Mouse (Mus musculus) lung, postnatal 0 days (tissue): ENCODE data around the gene Med29. TPM values are rescaled to one million over a fixed set of nuclear protein-coding genes. Genes with fewer than 3 reads are reported as not detected.

Experiments used
- ATAC-seq: fragments of 200-750 bp; cut with Nextera tagmentation; 2 replicates; pipeline ENCODE4 v1.8.0; 2017; ENCODE audit warnings: moderate library complexity
- DNase-seq: peaks from one replicate; pipeline ENCODE4 v3.0.0-alpha.2; 2016; ENCODE audit warnings: low spot score
- H3K27ac ChIP-seq: fragments of 300-500 bp; sonication (generic); 2 replicates; pipeline ENCODE4 v1.5.1; 2014; ENCODE audit warnings: antibody characterized with exemption, mild to moderate bottlenecking, low read length, mixed read lengths
- H3K27me3 ChIP-seq: fragments of 300-500 bp; sonication (generic); replicated peaks from 2 replicates; pipeline ENCODE4 v1.6.1; 2014; ENCODE audit warnings: low read length, mixed read lengths; ENCODE audit not compliant: insufficient read depth
- H3K36me3 ChIP-seq: fragments of 300-500 bp; sonication (generic); 2 replicates; pipeline ENCODE4 v1.6.1; 2014; ENCODE audit warnings: low read length, mixed read lengths; ENCODE audit not compliant: insufficient read depth
- H3K4me1 ChIP-seq: fragments of 300-500 bp; sonication (generic); 2 replicates; pipeline ENCODE4 v1.6.1; 2014; ENCODE audit warnings: antibody characterized with exemption, low read depth, low read length, mixed read lengths; ENCODE audit not compliant: insufficient read depth
- H3K4me2 ChIP-seq: fragments of 300-500 bp; sonication (generic); replicated peaks from 2 replicates; pipeline ENCODE4 v1.6.1; 2014; ENCODE audit warnings: low read depth, mild to moderate bottlenecking, low read length, moderate library complexity, mixed read lengths
- H3K4me3 ChIP-seq: fragments of 300-500 bp; sonication (generic); 2 replicates; pipeline ENCODE4 v1.5.1; 2014; ENCODE audit warnings: low read depth, low read length
- H3K9ac ChIP-seq: fragments of 300-500 bp; sonication (generic); replicated peaks from 2 replicates; pipeline ENCODE4 v1.6.1; 2014; ENCODE audit warnings: low read depth, mild to moderate bottlenecking
- H3K9me3 ChIP-seq: fragments of 300-500 bp; sonication (generic); 2 replicates; pipeline ENCODE4 v1.6.1; 2016; ENCODE audit warnings: low read length, mixed read lengths
- CTCF ChIP-seq: IDR thresholded peaks from 2 replicates; pipeline ENCODE4 v1.5.1; 2016; ENCODE audit warnings: antibody characterized with exemption, mild to moderate bottlenecking
- EP300 ChIP-seq: IDR thresholded peaks from 2 replicates; pipeline ENCODE4 v1.6.1; 2016; ENCODE audit warnings: antibody characterized with exemption, mild to moderate bottlenecking, control low read depth
- WGBS: fragments of 180-500 bp; shearing (Covaris S2); extraction: QIAGEN DNeasy Blood & Tissue Kit; methylation state at CpG from one replicate; pipeline ENCODE4 v1.1.7; 2014; 5-methylcytosine and 5-hydroxymethylcytosine counted together
- polyA plus RNA-seq: library from polyadenylated mRNA; unstranded; fragments of >200 nt; fragmentation: Nextera tagmentation; extraction: Ambion mirVana; gene quantifications from 2 replicates; pipeline ENCODE4 v1.2.1, GENCODE M21; 2015

Gene Med29
- polyA plus RNA-seq, 1 experiment from 2014 or later = 30.2 TPM

DNA sequence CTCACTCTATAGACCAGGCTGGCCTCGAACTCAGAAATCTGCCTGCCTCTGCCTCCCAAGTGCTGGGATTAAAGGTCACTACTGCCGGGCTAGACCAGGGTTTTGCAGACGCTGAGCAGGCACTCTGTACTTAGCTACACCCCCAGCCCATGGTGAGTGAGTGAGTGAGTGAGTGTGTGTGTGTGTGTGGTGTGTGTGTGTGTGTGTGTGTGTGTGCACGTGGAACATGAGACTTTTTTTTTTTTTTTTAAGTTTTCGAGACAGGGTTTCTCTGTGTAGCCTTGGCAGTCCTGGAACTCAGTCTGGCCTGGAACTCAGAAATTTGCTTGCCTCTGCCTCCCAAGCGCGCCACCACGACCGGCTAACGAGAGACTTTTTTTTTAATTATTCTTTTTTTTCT, 17.9 kb downstream of the Med29 start:
- Histone ChIP-seq H3K4me3 (no peak overlapping the region; the same call in 1 of the 2 replicates), H3K36me3 (peaks cover 7% of the 10 kb centered on the region; the same call in 1 of the 2 replicates), H3K4me1 (peaks cover 20% of the 10 kb centered on the region; the same call in 1 of the 2 replicates), H3K27me3 (no peaks in the 10 kb centered on the region), H3K9me3 (no peaks in the 10 kb centered on the region), H3K9ac (no peak overlapping the region), H3K4me2 (peak overlapping the region; percentile 94), H3K27ac (peak overlapping the region; percentile 99)
- WGBS = 60% methylated on average over 9 of the region's 10 CpGs
- TF ChIP-seq CTCF (no peak), EP300 (no peak)
- DNase-seq = no peak
- no peak for ATAC-seq

DNA sequence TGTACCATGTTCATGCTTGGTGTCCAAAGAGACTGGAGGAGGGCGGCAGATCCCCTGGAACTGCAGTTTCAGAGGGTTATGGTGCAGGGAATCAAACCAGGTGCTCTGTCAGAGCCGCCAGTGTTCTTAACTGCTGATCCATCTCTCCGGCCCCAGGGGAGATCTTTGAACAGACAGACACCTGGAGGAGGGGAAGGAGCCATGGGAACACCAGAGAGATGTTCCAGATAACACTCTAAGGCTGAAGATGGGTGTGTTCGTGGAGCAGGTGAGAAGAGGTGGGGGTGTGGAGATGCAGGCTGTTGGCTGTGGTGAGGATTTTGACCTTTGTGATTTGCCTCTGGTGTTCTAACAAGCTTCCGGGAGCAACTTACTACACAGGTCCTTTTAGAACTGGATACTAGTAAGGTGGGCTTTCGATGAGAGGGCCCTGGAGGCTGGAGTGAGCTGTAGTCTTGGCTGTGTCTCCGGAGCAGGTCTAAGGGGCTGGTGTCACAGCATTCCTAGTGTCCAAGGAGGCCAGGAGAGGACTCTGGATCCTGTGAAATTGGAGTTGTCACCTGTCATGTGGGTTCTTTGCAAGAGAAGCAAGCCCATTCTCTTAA, 18.5 kb downstream of the Med29 start:
- 77% methylated on average over 7 of the region's 7 CpGs for WGBS
- Histone ChIP-seq H3K4me2 (no peak overlapping the region), H3K36me3 (peaks cover 7% of the 10 kb centered on the region; the same call in 1 of the 2 replicates), H3K27ac (peak overlapping the region; percentile 99; the same call in 1 of the 2 replicates), H3K4me3 (no peak overlapping the region), H3K27me3 (no peaks in the 10 kb centered on the region), H3K9ac (no peak overlapping the region), H3K4me1 (peaks cover 17% of the 10 kb centered on the region; the same call in 1 of the 2 replicates), H3K9me3 (no peaks in the 10 kb centered on the region)
- no peak for TF ChIP-seq CTCF
- no peak for TF ChIP-seq EP300
- DNase-seq (peak; percentile 26), ATAC-seq (no peak)

DNA sequence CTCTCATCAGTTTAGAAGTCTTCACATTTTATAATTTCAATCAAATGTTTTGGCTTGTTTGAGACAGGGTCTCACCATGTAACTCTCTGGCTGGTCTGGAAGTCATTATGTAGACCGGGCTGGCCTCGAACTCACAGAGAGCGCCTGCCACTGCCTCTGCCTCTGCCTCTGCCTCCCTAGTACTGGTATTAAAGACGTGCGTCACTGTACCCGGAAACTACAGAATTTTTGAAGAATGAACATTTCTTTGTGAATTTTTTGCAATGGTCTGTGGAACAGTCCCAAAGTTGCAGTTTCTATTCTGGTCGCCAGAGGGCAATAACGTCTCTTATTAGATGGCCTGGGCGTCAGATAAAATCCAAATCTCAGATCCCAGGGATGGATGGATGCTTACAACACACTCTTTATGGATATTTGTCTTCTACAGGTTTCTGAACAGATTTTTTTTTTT, 19.4 kb downstream of the Med29 start:
- peaks cover 17% of the 10 kb centered on the region; the same call in 1 of the 2 replicates for H3K4me1 ChIP-seq
- peak overlapping the region; percentile 95 for H3K27ac ChIP-seq
- H3K4me2 ChIP-seq = no peak overlapping the region; the same call in 1 of the 2 replicates
- peaks cover 8% of the 10 kb centered on the region; the same call in 1 of the 2 replicates for H3K36me3 ChIP-seq
- ATAC-seq (peak; percentile 9), DNase-seq (peak; percentile 96)
- H3K4me3 ChIP-seq = peak overlapping the region; percentile 83
- no peaks in the 10 kb centered on the region for H3K27me3 ChIP-seq
- no peak overlapping the region for H3K9ac ChIP-seq
- TF ChIP-seq EP300 (peak; percentile 30), CTCF (peak; percentile 84)
- H3K9me3 ChIP-seq = no peaks in the 10 kb centered on the region
- WGBS = under 1% methylated on average over 9 of the region's 9 CpGs

DNA sequence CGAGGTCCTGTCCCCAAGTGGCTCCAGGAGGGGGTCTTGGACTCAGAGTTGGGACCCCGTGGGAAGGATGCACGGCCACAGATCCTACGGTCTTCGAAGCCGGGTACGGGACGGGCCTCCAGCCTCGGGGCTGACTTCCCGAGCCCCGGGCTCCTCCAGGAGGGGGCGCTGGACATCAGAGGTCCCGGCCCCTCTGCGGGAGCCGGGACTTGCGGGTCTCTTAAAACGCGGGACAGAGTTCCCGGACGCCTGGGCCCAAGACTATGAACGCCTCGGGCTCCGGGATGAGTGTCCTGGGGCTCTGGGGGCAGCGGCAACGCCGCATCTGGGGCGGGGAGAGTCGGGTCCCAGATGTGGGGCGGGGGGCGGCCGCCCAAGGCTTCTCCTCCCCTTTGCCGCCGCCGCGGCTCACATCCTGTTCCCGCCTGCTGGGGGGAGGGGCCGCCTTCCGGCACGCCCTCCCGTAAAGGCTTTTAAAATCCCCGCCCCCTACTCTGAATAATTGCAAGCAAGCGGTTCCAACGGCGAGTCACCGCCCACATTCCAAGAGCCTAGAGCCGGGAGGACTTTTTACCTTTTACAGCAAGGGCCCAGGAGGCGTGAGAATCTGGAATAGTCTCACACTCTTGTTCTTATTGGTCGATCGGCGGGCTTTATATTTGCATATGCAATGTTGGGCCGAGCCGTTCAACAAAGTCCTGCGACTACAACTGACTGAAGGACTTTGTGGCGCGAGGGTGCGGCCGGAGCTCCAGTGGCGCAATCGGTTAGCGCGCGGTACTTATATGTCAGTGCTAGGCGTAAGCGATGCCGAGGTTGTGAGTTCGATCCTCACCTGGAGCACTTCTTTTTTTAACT, 20.0 kb downstream of the Med29 start, which contains the start of gene Plekhg2:
Gene Plekhg2 (minus strand): TSS at position 349 of the 858 bp plus-strand sequence.
- Histone ChIP-seq H3K27me3 (no peaks in the 10 kb centered on the region), H3K4me2 (peak within 1 kb of the TSS; percentile 96), H3K27ac (peak within 1 kb of the TSS; percentile 95), H3K36me3 (peaks cover 9% of the 10 kb centered on the region; the same call in 1 of the 2 replicates), H3K4me3 (peak within 1 kb of the TSS; percentile 83), H3K9ac (peak within 1 kb of the TSS; percentile 92), H3K4me1 (peaks cover 17% of the 10 kb centered on the region; the same call in 1 of the 2 replicates), H3K9me3 (no peaks in the 10 kb centered on the region)
- TF ChIP-seq CTCF (peak; percentile 68), EP300 (peak; percentile 78)
- DNase-seq (peak; percentile 100), ATAC-seq (peak; percentile 86)
- under 1% methylated on average over 58 of the region's 66 CpGs for WGBS

DNA sequence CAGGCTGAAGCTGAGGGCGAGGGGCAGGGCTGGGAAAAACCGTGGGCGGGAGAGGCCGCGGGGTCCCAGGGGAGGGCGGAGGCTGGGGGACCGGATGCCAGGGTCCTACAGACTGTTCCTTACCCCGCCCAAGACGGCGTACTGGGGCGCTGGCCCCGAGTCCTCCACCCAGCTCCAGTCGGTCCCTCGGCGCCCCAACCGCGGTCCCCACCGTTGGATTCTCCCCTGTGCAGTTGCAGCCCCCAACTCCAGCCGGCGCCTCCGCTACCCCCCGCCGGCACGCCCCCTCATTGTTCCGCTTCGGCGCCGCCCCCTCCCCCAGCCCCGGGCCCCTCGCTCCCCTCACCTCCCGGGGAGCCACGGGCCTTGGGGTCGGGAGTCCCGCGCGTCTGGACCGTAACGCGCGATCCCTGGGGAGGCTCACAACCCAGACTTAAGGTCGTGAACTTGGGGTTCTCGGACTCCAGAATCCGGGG, 21.0 kb downstream of the Med29 start:
- WGBS = 0% methylated on average over 31 of the region's 43 CpGs
- no peak for TF ChIP-seq CTCF
- no peak for TF ChIP-seq EP300
- Histone ChIP-seq H3K27ac (peak overlapping the region; percentile 95), H3K27me3 (no peaks in the 10 kb centered on the region), H3K4me2 (peak overlapping the region; percentile 96), H3K4me3 (peak overlapping the region; percentile 83), H3K36me3 (0 out of 2 replicates have a peak, but pooled peaks cover 14% of the 10 kb centered on the region), H3K4me1 (peaks cover 17% of the 10 kb centered on the region; the same call in 1 of the 2 replicates), H3K9ac (peak overlapping the region; percentile 92), H3K9me3 (no peaks in the 10 kb centered on the region)
- peak; percentile 71 for DNase-seq
- ATAC-seq = no peak
